Mouse (Mus musculus): ENCODE results near the gene Nsl1. TPM values are rescaled to one million over a fixed set of nuclear protein-coding genes. Genes with fewer than 3 reads are reported as not detected.

Nsl1 gene
- total RNA-seq, 2 experiments from 2014 or later: 26.4 to 33.1 TPM

DNA sequence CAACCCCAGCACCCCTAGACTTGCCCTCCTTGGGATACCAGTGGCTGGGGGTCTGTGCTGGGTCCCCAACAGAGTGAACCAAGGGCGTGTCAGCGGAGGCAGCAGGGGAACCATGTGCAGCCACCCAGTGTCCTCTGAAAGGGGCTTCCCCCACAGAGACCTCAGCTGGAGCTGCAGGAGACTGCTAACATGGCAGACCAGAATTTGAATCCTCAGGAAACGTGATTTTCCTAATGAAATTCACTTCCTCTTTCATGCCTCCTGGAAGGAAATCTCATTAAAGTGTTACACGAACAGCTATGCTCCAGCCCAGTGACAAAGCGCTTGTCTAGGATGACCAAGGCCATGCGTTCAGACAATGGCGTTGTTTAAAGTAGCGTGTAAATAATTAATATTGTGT lies 24.1 kb downstream of the Nsl1 start:
- ATAC-seq (replicated peaks; ENCODE audit: low FRiP score, poor library complexity, severe bottlenecking): no peak

DNA sequence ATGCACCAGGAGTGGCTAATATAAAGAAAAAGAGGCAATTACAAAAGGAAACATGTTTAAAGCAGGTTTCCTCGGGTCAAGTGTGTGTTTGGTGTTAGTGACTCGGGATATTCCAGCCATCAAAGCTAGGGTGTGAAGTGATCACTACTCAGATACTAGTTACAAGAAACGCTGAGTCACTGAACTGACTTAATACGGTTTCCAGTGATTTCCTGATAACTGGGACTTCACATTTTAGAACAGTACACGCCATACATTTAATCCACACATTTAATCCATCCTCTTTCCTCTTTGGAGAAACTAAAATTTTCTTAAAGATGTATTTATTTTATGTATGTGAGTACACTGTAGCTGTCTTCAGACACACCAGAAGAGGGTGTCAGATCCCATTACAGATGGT lies 25.1 kb downstream of the Nsl1 start:
- no peak for ATAC-seq (replicated peaks; ENCODE audit: low FRiP score, poor library complexity, severe bottlenecking)

- no peak for ATAC-seq (replicated peaks; ENCODE audit: low FRiP score, poor library complexity, severe bottlenecking)
Measured at GRCm38 (mm10) chr1:191089355-191089754, 26.5 kb downstream of the Nsl1 start.

GRCm38 (mm10) chr1:191092050-191092449 lies 29.2 kb downstream of the Nsl1 start:
- no peak for ATAC-seq (replicated peaks; ENCODE audit: low FRiP score, poor library complexity, severe bottlenecking)

GRCm38 (mm10) chr1:191093578-191093977 lies 30.8 kb downstream of the Nsl1 start:
- ATAC-seq (replicated peaks; ENCODE audit: low FRiP score, poor library complexity, severe bottlenecking): no peak

- no peak for ATAC-seq (replicated peaks; ENCODE audit: low FRiP score, poor library complexity, severe bottlenecking)
Measured at GRCm38 (mm10) chr1:191095019-191095418, 32.2 kb downstream of the Nsl1 start.

DNA sequence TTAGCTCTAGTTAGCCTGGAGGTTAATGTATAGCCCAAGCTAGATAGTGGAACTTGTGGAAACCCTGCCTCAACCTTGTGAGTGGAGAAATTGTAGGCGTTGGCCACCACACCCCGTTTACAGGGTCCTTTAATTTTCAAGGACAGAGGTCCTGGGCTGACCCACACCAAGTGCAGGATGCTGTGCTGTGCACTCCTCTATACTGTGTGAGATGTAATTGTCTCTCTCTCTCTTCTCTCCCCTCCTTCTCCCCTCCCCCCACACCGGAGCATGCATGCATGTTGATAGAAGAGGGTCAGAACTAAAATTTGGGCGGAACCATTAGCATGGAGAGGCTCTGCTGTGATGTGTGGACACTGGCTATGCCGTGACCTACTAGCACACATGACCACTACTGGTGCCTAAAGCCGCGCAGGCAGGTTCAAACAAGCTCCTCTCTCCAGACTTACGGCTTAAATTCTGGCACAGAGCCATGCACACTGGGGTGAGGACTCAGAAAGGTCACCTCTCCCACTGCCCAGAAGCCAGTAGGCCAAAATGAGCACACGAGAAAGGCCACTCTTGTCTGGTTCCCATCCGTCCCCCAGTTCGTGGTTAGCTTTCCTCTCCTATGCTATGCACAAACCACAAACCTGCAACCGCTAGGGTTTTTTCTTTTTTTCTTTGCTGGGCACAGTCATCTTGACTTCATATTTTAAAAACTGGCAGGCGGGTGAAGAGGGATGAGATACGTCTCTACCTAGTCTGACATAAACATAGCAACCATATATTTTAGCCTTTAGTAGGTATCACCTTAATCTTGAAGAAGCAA lies 34.3 kb downstream of the Nsl1 start:
- no peak for ATAC-seq (replicated peaks; ENCODE audit: low FRiP score, poor library complexity, severe bottlenecking)

GRCm38 (mm10) chr1:191097802-191098747 lies 35.3 kb downstream of the Nsl1 start, which contains the start of gene Batf3:
TSS of gene Batf3 (plus strand) at chr1:191097847.
- no peak for ATAC-seq (replicated peaks; ENCODE audit: low FRiP score, poor library complexity, severe bottlenecking)

- ATAC-seq (replicated peaks; ENCODE audit: low FRiP score, poor library complexity, severe bottlenecking): no peak
Measured at GRCm38 (mm10) chr1:191099114-191099513, 36.3 kb downstream of the Nsl1 start.

- ATAC-seq (replicated peaks; ENCODE audit: low FRiP score, poor library complexity, severe bottlenecking): no peak
Measured at GRCm38 (mm10) chr1:191099772-191100291, 37.0 kb downstream of the Nsl1 start.

DNA sequence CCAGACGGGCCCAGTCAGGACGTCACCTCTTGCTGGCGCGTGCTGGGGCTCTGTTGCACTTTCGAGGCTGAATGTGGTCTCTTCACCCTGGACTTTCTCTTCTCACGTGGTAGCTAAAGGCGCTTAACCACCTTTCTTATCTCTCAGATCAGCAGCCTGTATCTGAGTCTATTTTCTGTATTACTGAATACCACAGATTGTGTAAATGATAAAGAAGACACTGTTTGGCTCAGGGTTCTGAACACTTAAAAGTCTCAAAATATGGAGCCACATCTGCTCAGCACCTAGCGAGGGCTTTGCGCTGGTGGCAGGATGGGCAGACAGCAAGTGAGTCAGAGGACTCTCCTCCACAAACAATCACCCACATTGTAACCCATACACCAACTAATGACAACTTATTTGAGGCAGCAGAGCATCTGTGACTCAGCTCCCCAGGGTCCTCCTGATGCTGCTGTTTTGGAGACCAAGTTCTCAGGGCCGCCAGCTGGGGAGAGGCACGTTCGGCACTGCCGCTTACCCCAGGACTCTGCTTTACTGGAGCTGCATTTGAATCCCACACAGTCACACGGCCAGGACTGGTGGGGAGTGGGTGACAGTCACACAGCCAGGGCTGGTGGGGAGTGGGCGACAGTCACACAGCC lies 40.0 kb downstream of the Nsl1 start:
- no peak for ATAC-seq (replicated peaks; ENCODE audit: low FRiP score, poor library complexity, severe bottlenecking)

- no peak for ATAC-seq (replicated peaks; ENCODE audit: low FRiP score, poor library complexity, severe bottlenecking)
Measured at GRCm38 (mm10) chr1:191105246-191105645, 42.4 kb downstream of the Nsl1 start.

DNA sequence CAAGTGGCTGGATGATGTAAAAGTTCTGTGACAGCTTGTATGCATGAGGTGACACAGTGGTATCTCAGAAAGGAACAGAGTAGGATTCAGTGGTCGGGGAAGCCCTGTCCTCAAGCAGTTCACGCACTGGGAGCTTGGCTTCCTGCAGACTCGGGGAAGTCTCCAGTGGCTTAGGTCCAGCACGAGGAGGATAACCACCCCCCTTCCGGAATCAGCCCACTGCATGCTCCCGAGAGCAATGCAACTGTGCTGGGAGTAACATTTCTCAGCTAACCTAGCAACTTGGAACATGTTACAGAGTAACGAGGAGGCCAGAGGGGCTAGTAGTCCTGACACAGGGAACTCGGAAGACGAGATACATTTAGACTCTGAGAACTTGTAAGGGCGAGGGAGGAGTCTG lies 44.5 kb downstream of the Nsl1 start:
- ATAC-seq (replicated peaks; ENCODE audit: low FRiP score, poor library complexity, severe bottlenecking): no peak

GRCm38 (mm10) chr1:191109907-191110306 lies 47.1 kb downstream of the Nsl1 start:
- ATAC-seq (replicated peaks; ENCODE audit: low FRiP score, poor library complexity, severe bottlenecking): no peak

GRCm38 (mm10) chr1:191111146-191111545 lies 48.3 kb downstream of the Nsl1 start:
- ATAC-seq (replicated peaks; ENCODE audit: low FRiP score, poor library complexity, severe bottlenecking): no peak

DNA sequence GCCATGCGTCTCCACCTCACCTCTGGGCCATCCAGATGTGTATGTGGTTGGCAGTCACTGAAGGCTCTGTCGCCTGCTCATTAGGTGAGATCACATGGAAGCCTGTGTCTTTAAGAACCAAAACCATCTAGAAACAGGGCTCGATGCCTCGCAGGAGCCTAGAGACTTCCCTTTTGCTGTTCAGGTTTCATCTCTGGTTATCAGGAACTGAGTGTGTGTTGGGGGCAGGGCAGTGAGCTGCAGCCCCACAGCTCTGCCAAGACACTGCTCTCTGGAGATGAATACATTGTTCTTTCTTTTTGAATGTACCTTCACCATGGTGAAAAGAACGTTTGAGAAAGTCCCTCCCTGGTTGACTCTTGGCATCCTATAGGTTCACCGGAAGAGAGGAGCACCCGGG lies 52.1 kb downstream of the Nsl1 start:
- no peak for ATAC-seq (replicated peaks; ENCODE audit: low FRiP score, poor library complexity, severe bottlenecking)

DNA sequence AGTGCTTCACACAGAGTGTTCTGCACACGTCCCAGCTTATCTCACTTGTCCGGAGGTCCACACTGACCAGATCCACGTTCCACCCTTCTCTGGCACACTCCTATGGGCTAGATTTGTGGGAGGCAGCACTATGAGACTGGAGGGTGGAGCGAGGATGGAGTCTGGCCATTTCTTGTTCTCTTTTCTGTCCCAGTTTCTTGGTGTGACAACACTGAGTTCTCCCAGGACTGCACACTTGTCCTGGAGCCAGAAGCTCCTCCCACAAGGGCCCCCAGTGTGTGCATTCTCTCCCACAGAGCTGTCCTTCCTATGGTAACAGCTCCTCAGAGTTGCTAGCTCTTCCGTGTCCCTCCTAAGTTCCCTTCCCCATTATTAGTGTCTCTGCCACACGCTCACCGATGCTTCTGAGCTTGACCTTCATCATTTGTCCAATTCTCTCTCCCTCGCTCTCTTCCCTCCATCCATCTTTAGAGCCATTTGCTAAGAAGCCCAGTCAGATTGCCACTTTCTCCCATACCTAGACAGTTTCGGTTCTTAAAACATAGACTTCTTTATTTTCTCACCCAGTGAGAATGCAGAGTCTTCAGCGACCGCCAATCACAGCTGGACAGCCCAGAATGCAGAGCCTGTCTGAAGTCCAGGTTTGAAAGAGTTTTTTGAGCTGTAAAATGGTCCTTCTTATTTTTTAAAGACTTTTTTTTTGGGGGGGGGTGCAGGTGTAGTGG lies 52.9 kb downstream of the Nsl1 start:
- ATAC-seq (replicated peaks; ENCODE audit: low FRiP score, poor library complexity, severe bottlenecking): no peak

DNA sequence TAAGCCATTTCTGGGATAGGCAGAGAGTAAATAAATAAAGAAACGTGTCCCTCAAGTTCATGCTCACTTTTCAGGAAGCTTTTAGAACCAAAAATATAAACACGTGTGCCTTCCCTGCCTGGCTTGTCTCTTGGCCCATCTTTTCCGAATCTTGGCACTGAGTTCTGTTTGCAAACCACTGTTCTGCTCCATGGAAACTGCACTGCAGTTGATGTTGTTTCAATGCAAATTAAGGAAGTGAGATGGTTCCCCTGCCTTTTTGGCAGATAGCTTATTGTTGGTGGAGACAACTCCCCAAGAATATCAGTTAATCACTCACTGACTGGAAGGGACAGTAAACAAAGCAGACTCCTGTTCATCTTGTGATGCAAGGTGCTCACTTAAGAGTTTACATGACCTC lies 59.9 kb downstream of the Nsl1 start:
- no peak for ATAC-seq (replicated peaks; ENCODE audit: low FRiP score, poor library complexity, severe bottlenecking)

DNA sequence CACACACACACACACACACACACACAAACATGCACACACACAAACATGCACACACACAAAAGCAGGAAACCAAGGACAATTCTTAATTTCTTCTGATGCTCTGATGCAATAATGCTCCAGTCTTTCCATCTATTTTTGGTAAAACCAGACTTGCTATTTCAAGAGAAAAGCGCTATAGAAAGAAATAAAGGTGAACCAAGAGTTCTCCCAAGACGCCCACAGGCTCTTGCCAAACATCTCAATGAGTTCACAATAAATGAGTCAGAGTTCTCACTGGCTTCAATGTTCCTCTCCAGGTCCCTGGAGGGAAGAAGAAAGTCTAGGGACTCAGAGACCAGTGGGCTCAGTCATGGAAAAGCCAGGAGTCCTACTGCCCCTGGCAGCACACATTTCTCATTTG lies 60.9 kb downstream of the Nsl1 start:
- ATAC-seq (replicated peaks; ENCODE audit: low FRiP score, poor library complexity, severe bottlenecking): no peak
